Mouse (Mus musculus): ENCODE data around the gene Glrx5.

- no peak for TF ChIP-seq CTCF (IDR thresholded peaks at IDR 0.05; ENCODE audit: control insufficient read depth, insufficient read depth, insufficient read length)
- no peak for TF ChIP-seq USF1 (IDR thresholded peaks at IDR 0.05; ENCODE audit: low read depth)
- TF ChIP-seq CEBPB (IDR thresholded peaks at IDR 0.05; ENCODE audit: low read depth) = no peak
- TF ChIP-seq MAX (IDR thresholded peaks at IDR 0.05) = no peak
- TF ChIP-seq MYOD1 (IDR thresholded peaks at IDR 0.05; ENCODE audit: control insufficient read depth, insufficient read length, low read depth) = no peak
- no peak for TF ChIP-seq FOSL1 (IDR thresholded peaks at IDR 0.05; ENCODE audit: insufficient read depth, low read length, poor library complexity, severe bottlenecking)
- TF ChIP-seq MYOG (IDR thresholded peaks at IDR 0.05; ENCODE audit: control insufficient read depth, extremely low read depth, insufficient read length) = no peak
These were observed 24.3 kb upstream of the Glrx5 start for GRCm38 (mm10) chr12:105008150-105008549.
